Mouse (Mus musculus) forebrain, embryonic 15.5 days (tissue): ENCODE data around the gene Ly86. TPM values are rescaled to one million over a fixed set of nuclear protein-coding genes. Genes with fewer than 3 reads are reported as not detected.

Experiments
- ATAC-seq: fragments of 200-750 bp; cut with Nextera tagmentation; replicated peaks from 2 replicates; pipeline ENCODE4 v1.8.0; 2017; ENCODE audit warnings: mild to moderate bottlenecking, moderate TSS enrichment, moderate library complexity
- H3K27ac ChIP-seq: fragments of 300-500 bp; sonication (generic); replicated peaks from 2 replicates; pipeline ENCODE4 v1.5.1; 2015; ENCODE audit warnings: mild to moderate bottlenecking, inconsistent platforms
- H3K27me3 ChIP-seq: fragments of 300-500 bp; sonication (generic); 2 replicates; pipeline ENCODE4 v1.6.1; 2015; ENCODE audit warnings: inconsistent platforms
- H3K36me3 ChIP-seq: fragments of 300-500 bp; sonication (generic); 2 replicates; pipeline ENCODE4 v1.6.1; 2015; ENCODE audit warnings: mild to moderate bottlenecking, inconsistent platforms
- H3K4me1 ChIP-seq: fragments of 300-500 bp; sonication (generic); 2 replicates; pipeline ENCODE4 v1.6.1; 2015; ENCODE audit warnings: inconsistent platforms
- H3K4me2 ChIP-seq: fragments of 300-500 bp; sonication (generic); replicated peaks from 2 replicates; pipeline ENCODE4 v1.6.1; 2015; ENCODE audit warnings: mild to moderate bottlenecking, inconsistent platforms
- H3K4me3 ChIP-seq: fragments of 300-500 bp; sonication (generic); 2 replicates; pipeline ENCODE4 v1.5.1; 2015; ENCODE audit warnings: mild to moderate bottlenecking, inconsistent platforms
- H3K9ac ChIP-seq: fragments of 300-500 bp; sonication (generic); replicated peaks from 2 replicates; pipeline ENCODE4 v1.6.1; 2015; ENCODE audit warnings: mild to moderate bottlenecking, inconsistent platforms
- H3K9me3 ChIP-seq: fragments of 300-500 bp; sonication (generic); 2 replicates; pipeline ENCODE4 v1.6.1; 2016; ENCODE audit warnings: inconsistent platforms
- WGBS: fragments of 180-500 bp; shearing (Covaris S2); methylation state at CpG from one replicate; pipeline ENCODE4 v1.1.7; 2015; ENCODE audit warnings: mixed read lengths; 5-methylcytosine and 5-hydroxymethylcytosine counted together
- polyA plus RNA-seq: library from polyadenylated mRNA; unstranded; fragments of >200 nt; fragmentation: Nextera tagmentation; extraction: Ambion mirVana; gene quantifications from 2 replicates; pipeline ENCODE4 v1.2.1, GENCODE M21; 2015

Gene Ly86
- polyA plus RNA-seq, 1 experiment from 2014 or later, result 6.0 TPM

DNA sequence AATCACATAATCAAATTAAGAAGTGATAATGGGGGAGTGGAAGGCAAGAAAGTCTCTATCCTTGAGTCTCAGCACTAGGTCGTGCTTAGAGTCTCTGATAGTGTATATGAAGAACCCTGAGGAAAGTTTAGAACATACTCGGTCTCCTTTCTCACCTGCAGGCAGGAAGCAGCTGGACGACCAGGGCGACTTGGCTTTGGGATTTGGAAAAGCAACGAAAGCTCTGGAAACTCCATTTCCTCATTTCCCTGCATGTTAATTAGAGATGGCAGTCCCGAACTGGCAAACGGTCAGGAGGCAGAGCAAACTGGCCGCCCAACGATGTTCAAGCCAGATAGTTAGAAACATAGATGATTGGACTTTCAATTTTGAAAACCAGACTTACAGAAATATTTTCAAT, 89.8 kb downstream of the Ly86 start:
- WGBS, result 8% methylated on average over 9 of the region's 9 CpGs

DNA sequence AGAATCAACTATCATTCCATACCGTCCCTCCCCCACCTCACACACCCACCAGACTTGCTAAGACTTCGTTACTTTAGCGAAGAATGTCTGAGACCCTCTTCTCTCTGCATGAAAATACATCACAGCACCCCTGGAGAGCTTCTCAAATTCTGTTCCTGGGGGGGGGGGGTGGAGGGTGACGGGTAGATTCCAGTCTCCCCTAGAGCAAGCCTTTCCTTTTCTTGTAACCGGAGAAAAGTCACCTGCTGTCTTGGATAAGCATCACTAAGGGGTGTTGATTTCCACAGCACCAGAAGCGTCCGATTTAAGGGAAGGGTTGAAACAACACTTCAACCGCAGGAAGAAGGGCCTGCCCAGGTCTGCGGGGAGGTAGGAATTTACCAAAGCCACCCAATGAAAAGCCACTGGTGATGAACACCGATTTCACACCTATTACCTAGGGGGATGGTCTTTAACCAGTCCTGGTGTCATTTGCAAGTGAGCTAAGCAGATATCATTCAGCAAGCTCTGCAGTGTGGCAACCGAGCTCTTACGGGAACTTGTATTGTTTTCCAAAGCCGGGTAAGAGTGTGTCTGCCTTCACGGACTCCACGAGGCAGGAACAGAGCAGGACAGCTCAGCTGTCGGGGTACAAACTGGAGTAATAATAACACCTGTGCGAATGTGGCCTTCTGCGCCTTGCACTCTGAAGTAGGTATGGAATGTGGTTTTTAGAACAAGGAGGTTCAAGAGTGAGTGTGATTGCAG, 91.4 kb downstream of the Ly86 start:
- ATAC-seq, result no peak
- no peak overlapping the region for H3K9ac ChIP-seq
- H3K4me2 ChIP-seq, result no peak overlapping the region
- no peak overlapping the region for H3K27ac ChIP-seq
- no peaks in the 10 kb centered on the region for H3K9me3 ChIP-seq
- no peak overlapping the region for H3K4me3 ChIP-seq
- 5% methylated on average over 18 of the region's 18 CpGs for WGBS
- peaks cover 30% of the 10 kb centered on the region for H3K27me3 ChIP-seq
- no peaks in the 10 kb centered on the region for H3K36me3 ChIP-seq
- peaks cover 8% of the 10 kb centered on the region; the same call in 1 of the 2 replicates for H3K4me1 ChIP-seq

More for the DNA sequence above, 89.8 kb downstream of the Ly86 start:
- H3K9me3 ChIP-seq, result no peaks in the 10 kb centered on the region
- H3K4me2 ChIP-seq, result peak overlapping the region; percentile 65
- H3K36me3 ChIP-seq, result no peaks in the 10 kb centered on the region
- no peak overlapping the region for H3K27ac ChIP-seq
- peaks cover 8% of the 10 kb centered on the region; the same call in 1 of the 2 replicates for H3K4me1 ChIP-seq
- peaks cover 30% of the 10 kb centered on the region for H3K27me3 ChIP-seq
- no peak for ATAC-seq
- H3K9ac ChIP-seq, result no peak overlapping the region; the same call in 1 of the 2 replicates
- peak overlapping the region; percentile 43 for H3K4me3 ChIP-seq

DNA sequence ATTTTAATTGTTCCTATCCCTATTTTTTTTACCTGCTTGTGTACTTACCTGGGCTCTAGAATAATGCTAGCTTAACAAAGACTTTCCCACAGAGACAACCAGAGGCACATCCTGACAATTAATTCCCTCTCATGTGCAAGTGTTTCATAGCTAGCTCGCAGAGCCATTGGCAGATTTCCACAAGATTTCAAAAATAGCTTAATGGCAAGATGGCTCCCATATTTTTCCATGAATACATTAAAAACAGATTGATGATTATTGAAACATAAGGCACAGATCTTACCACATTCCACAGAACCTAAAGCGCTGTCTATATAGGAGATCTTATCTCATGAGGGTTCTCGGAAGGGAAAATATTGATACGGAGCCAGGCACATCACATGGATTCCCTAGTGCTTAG, 93.8 kb downstream of the Ly86 start:
- H3K36me3 ChIP-seq, result no peaks in the 10 kb centered on the region
- 69% methylated on average over 4 of the region's 4 CpGs for WGBS
- peaks cover 22% of the 10 kb centered on the region for H3K27me3 ChIP-seq
- no peak overlapping the region for H3K9ac ChIP-seq
- no peak overlapping the region for H3K27ac ChIP-seq
- H3K9me3 ChIP-seq, result no peaks in the 10 kb centered on the region
- H3K4me3 ChIP-seq, result no peak overlapping the region
- H3K4me2 ChIP-seq, result no peak overlapping the region
- peaks cover 8% of the 10 kb centered on the region; the same call in 1 of the 2 replicates for H3K4me1 ChIP-seq
- ATAC-seq, result 0 out of 2 replicates have a peak, but pooled peaks have one; percentile 26

DNA sequence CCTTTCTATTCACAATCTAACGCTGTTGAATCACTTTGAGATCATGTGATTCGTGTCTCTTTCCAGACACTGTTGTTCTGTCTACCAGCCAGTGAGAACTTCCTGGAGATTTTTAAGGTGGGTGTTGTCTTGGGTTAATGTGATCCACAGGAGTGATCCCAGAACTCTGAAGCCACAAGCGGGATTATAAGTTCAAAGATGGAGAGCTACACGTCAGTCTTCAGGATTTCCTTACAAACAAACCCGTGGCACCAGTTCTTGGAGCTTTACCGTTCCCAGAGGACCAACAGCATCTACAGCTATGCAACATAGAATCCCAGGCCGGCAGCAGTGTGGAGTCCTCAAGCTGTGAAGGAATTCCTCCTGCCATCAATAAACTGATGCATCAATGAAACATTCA, 94.5 kb downstream of the Ly86 start:
- Histone ChIP-seq H3K36me3 (no peaks in the 10 kb centered on the region), H3K4me2 (no peak overlapping the region), H3K9me3 (no peaks in the 10 kb centered on the region), H3K4me3 (no peak overlapping the region), H3K9ac (no peak overlapping the region), H3K27ac (no peak overlapping the region), H3K4me1 (peaks cover 5% of the 10 kb centered on the region; the same call in 1 of the 2 replicates), H3K27me3 (peaks cover 22% of the 10 kb centered on the region)
- 67% methylated on average over 7 of the region's 7 CpGs for WGBS
- no peak for ATAC-seq

DNA sequence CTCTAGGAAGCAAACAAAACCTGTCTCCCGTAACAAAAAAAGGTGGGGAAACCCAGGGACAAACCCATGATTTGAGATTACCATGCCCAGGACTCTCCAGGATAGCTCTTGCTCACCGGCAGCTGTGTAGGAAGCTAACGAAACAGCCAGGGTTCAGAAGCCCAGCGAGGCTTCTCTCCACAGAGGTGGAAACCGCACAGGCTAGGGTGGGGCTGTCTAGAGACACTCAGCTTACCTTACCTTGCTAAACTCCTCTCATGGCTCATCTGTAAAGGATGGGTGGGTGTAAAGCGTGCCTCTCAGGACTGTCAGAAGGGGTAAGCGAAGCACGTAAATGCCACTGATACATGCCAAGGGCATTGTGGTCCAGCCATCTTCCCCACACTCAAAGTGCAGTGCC, 94.9 kb downstream of the Ly86 start:
- H3K4me1 ChIP-seq, result peaks cover under 1% of the 10 kb centered on the region; the same call in 1 of the 2 replicates
- no peak overlapping the region for H3K9ac ChIP-seq
- WGBS, result 68% methylated on average over 8 of the region's 8 CpGs
- no peak overlapping the region for H3K27ac ChIP-seq
- no peak overlapping the region for H3K4me2 ChIP-seq
- H3K27me3 ChIP-seq, result peaks cover 18% of the 10 kb centered on the region
- H3K36me3 ChIP-seq, result no peaks in the 10 kb centered on the region
- no peak for ATAC-seq
- H3K4me3 ChIP-seq, result no peak overlapping the region
- H3K9me3 ChIP-seq, result no peaks in the 10 kb centered on the region

DNA sequence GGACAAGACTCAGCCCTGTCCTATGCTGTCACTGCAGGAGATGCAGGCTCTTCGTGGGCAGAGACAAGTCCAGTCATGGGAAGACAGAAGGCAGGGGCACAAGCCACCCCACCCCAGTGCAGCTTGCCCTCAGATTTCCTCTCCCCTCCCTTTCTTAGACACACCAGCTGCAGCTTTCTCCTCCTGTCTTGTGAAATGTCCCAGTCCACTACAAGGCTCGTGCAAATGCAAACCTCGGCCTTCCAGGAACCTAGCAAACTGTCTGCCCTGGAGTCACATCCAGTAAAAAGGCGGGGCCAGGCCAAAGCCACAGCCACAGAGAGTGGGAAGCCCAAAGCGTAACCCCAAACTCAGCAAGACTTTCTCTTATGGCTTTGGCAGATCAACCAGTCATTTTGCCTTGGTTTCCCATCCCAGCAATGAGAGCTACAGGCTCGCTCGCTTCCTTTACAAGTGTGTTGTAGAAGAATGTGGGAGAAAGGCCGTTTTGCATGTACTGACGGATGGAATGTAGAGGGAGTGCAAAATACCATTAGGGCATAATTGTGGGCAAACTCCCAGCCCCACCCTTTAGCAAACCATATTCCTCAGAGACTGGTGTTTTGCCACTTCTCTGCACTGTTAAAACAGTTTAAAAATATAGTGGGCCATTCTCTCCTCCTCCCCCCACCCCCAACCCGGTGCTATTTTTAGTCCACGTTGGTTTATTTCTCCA, 95.7 kb downstream of the Ly86 start:
- 70% methylated on average over 11 of the region's 11 CpGs for WGBS
- H3K9me3 ChIP-seq, result no peaks in the 10 kb centered on the region

DNA sequence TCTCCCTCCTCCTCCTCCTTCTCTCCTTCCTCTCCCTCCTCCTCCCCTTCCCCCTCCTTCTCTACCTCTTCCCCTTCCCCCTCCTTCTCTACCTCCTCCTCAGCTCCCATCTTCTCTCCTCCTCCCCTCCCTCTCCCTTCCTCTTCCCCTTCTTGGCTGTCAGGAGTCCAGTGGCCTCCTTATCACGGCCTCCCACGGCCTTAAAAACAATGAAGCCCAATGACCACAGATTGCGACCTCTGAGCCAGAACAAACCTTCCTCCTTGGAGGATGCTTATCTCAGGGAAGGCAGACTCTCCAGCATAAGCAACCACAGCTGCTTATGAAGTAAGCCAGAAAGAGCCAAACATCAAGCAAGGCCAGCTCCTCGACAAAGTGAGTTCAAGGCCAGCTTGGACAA, 97.0 kb downstream of the Ly86 start:
- 23% methylated on average over 4 of the region's 4 CpGs for WGBS
- H3K9ac ChIP-seq, result no peak overlapping the region

More for the DNA sequence above, 95.7 kb downstream of the Ly86 start:
- no peak for ATAC-seq
- Histone ChIP-seq H3K4me2 (no peak overlapping the region), H3K4me1 (no peaks in the 10 kb centered on the region), H3K4me3 (no peak overlapping the region), H3K27ac (no peak overlapping the region), H3K27me3 (peaks cover 12% of the 10 kb centered on the region), H3K9ac (no peak overlapping the region), H3K36me3 (no peaks in the 10 kb centered on the region)

DNA sequence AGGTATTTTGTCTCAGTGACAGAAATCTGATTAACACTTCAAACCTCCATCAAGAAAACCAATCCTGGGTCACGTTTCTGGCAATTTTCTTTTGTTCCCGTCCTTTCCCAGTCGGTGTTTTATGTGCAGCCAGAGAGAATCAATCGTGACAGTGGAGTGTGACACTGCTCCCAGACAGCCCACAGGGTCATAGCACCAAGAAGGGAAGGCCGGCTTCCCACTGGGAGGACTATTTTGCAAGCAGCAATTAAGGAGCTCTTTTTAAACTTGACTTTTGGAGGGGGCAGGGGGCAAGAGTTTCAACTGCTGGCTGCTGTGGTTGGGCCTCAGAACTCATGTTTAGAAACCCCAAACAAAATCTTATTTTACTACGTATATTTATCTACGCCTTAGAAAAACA, 97.5 kb downstream of the Ly86 start:
- Histone ChIP-seq H3K27ac (no peak overlapping the region), H3K4me3 (no peak overlapping the region), H3K36me3 (no peaks in the 10 kb centered on the region), H3K27me3 (no peaks in the 10 kb centered on the region), H3K9me3 (no peaks in the 10 kb centered on the region), H3K4me2 (no peak overlapping the region), H3K9ac (no peak overlapping the region), H3K4me1 (no peaks in the 10 kb centered on the region)
- 34% methylated on average over 7 of the region's 7 CpGs for WGBS
- ATAC-seq, result no peak

More for the DNA sequence above, 97.0 kb downstream of the Ly86 start:
- Histone ChIP-seq H3K4me1 (no peaks in the 10 kb centered on the region), H3K27me3 (peaks cover 1% of the 10 kb centered on the region; the same call in 1 of the 2 replicates), H3K4me3 (no peak overlapping the region), H3K4me2 (no peak overlapping the region), H3K9me3 (no peaks in the 10 kb centered on the region), H3K27ac (no peak overlapping the region), H3K36me3 (no peaks in the 10 kb centered on the region)
- ATAC-seq, result no peak

DNA sequence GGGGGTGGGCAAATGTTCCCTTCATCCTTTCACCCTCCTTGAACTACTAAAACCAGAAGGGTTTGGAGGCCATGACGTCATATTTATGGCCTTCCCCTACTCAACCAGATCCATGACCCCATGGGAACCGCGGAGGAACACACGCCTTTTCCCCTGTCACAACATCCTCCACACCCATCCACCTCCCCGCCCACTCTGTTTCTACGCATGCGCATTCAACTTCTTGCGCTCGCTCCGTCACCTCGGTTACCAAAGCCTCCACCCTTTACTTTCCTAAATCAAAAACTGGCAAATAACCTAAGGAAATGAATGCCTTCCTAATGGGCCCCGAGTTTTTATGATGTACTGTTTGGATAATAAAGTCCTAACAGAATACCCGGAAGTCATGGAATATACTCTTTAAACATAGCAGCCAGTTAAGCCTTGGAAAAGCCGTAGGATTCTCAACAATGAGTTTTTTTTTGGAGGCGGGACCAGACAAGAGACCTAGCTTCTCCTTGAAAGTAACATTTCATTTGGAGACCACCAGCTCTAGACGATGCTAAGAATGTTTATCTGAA, 101.8 kb downstream of the Ly86 start:
- Histone ChIP-seq H3K27ac (no peak overlapping the region), H3K4me1 (no peaks in the 10 kb centered on the region), H3K36me3 (no peaks in the 10 kb centered on the region), H3K4me2 (no peak overlapping the region), H3K9me3 (no peaks in the 10 kb centered on the region), H3K9ac (no peak overlapping the region), H3K27me3 (no peaks in the 10 kb centered on the region), H3K4me3 (no peak overlapping the region)
- WGBS, result 91% methylated on average over 16 of the region's 16 CpGs
- ATAC-seq, result no peak

DNA sequence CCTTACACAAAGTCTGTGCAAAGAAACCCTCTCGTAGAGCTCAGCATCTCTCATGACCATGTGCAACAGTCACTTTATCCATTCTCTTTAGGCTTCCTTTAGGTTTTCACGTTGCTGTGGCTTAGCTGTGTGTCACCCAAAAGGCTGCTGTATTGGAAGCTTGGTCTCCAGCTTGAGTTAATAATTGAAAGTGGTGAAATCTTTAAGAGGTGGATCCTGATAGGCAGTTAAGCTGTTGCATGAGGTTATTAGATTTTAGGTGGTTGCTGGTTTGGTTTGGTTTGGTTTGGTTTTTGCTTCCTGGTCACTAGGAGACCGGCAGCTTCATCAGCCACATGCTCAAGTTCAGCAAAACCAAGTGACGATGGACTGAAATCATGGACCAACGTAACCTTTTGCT, 106.0 kb downstream of the Ly86 start:
- Histone ChIP-seq H3K36me3 (no peaks in the 10 kb centered on the region), H3K27ac (no peak overlapping the region), H3K9me3 (no peaks in the 10 kb centered on the region), H3K9ac (no peak overlapping the region), H3K4me1 (peaks cover 15% of the 10 kb centered on the region), H3K4me3 (no peak overlapping the region), H3K27me3 (no peaks in the 10 kb centered on the region; the same call in 1 of the 2 replicates), H3K4me2 (no peak overlapping the region)
- WGBS, result 90% methylated on average over 5 of the region's 5 CpGs
- no peak for ATAC-seq

DNA sequence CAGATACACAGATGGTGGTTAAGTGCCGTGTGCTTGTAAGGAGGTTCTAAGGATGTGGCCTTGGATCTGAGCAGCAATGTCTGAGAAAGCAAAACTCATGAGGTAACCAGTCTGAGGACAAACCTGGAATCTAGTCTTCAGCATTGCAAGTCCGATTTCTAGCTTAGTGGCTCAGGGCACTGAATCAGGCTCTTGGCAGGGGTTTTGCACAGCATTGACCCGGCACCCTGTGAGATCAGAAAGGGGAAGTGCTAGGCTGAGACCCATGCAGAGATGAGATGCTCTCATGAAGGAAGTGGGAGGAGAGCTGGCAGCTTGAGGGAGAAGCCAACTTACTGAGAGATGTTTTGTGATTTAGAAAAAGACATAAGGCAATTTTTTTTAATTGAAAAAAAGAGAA, 106.5 kb downstream of the Ly86 start:
- H3K4me2 ChIP-seq, result no peak overlapping the region
- H3K27me3 ChIP-seq, result no peaks in the 10 kb centered on the region; the same call in 1 of the 2 replicates
- H3K4me3 ChIP-seq, result no peak overlapping the region
- peaks cover 15% of the 10 kb centered on the region for H3K4me1 ChIP-seq
- no peak overlapping the region for H3K27ac ChIP-seq
- H3K9ac ChIP-seq, result no peak overlapping the region
- H3K36me3 ChIP-seq, result no peaks in the 10 kb centered on the region
- no peak for ATAC-seq
- WGBS, result 59% methylated on average over 3 of the region's 3 CpGs
- no peaks in the 10 kb centered on the region for H3K9me3 ChIP-seq
